16 mouse cellular contexts compared by ENCODE assay signal in genomic region chr16:86136169-86136568, GRCm38 (mm10).
"Had no signal": no experiment of that assay in that cellular context is flagged by ENCODE, and none has a peak within 500 bp of the region (broad histone marks: within the 10 kb centered on the region; RNA-seq: fewer than 3 reads in every experiment).

No protein-coding gene starts in this region.

- H3K27me3 ChIP-seq: liver, embryonic 13.5 days had no signal

- H3K27ac ChIP-seq: kidney, postnatal 0 days; layer of hippocampus, adult 2 months; liver, embryonic 13.5 days; macrophage; stomach, postnatal 0 days had no signal

- H3K4me3 ChIP-seq: layer of hippocampus, adult 2 months; liver, embryonic 13.5 days had no signal

- H3K9me3 ChIP-seq: liver, embryonic 13.5 days had no signal

- H3K36me3 ChIP-seq: liver, embryonic 13.5 days had no signal

- H3K9ac ChIP-seq: liver, embryonic 13.5 days; lung, embryonic 14.5 days had no signal

- ATAC-seq: intestine, embryonic 16.5 days; lung, postnatal 0 days had no signal

- H3K4me2 ChIP-seq: liver, embryonic 13.5 days; lung, embryonic 14.5 days had no signal

- DNase-seq: kidney, adult 18-20 months; kidney, postnatal 25 days; layer of hippocampus, adult 9-11 months; liver, embryonic 13.5 days; lung, embryonic 14.5 days; right cerebral cortex, postnatal 14 days; right cerebral cortex, postnatal 4 days; thymus, adult 2 months; thymus, postnatal 14 days; thymus, postnatal 4 days had no signal

- H3K4me1 ChIP-seq: liver, embryonic 13.5 days had no signal
